Mouse (Mus musculus) limb, embryonic 11.5 days (tissue): ENCODE measurements around the gene Gm17651. TPM values are rescaled to one million over a fixed set of nuclear protein-coding genes. Genes with fewer than 3 reads are reported as not detected.

ENCODE experiments used
- ATAC-seq: fragments of 200-750 bp; cut with Nextera tagmentation; 2 replicates; pipeline ENCODE4 v1.8.0; 2017; ENCODE audit warnings: low read depth; ENCODE audit not compliant: insufficient number of reproducible peaks, low FRiP score, low TSS enrichment
- DNase-seq: peaks from one replicate; pipeline ENCODE4 v3.0.0-alpha.2; 2015; ENCODE audit warnings: low spot score
- H3K27ac ChIP-seq: fragments of 300-500 bp; sonication (generic); replicated peaks from 2 replicates; pipeline ENCODE4 v1.5.1; 2014; ENCODE audit warnings: low read depth, mild to moderate bottlenecking, low read length
- H3K27me3 ChIP-seq: fragments of 300-500 bp; sonication (generic); 2 replicates; pipeline ENCODE4 v1.6.1; 2014; ENCODE audit warnings: mild to moderate bottlenecking, low read length, mixed read lengths; ENCODE audit not compliant: control insufficient read depth, insufficient read depth
- H3K36me3 ChIP-seq: fragments of 300-500 bp; sonication (generic); 2 replicates; pipeline ENCODE4 v1.6.1; 2014; ENCODE audit warnings: mild to moderate bottlenecking, low read length, moderate library complexity, mixed read lengths; ENCODE audit not compliant: control insufficient read depth, insufficient read depth
- H3K4me1 ChIP-seq: fragments of 300-500 bp; sonication (generic); 2 replicates; pipeline ENCODE4 v1.6.1; 2014; ENCODE audit warnings: low read length, mixed read lengths; ENCODE audit not compliant: control insufficient read depth, insufficient read depth
- H3K4me2 ChIP-seq: fragments of 300-500 bp; sonication (generic); 2 replicates; pipeline ENCODE4 v1.6.1; 2014; ENCODE audit warnings: low read depth, mild to moderate bottlenecking, moderate library complexity; ENCODE audit not compliant: severe bottlenecking
- H3K4me3 ChIP-seq: fragments of 300-500 bp; sonication (generic); 2 replicates; pipeline ENCODE4 v1.5.1; 2014; ENCODE audit warnings: low read depth, low read length
- H3K9ac ChIP-seq: fragments of 300-500 bp; sonication (generic); 2 replicates; pipeline ENCODE4 v1.6.1; 2014; ENCODE audit warnings: mild to moderate bottlenecking, low read length
- H3K9me3 ChIP-seq: fragments of 300-500 bp; sonication (generic); 2 replicates; pipeline ENCODE4 v1.6.1; 2016; ENCODE audit warnings: low read length; ENCODE audit not compliant: control insufficient read depth
- WGBS: fragments of 180-500 bp; shearing (Covaris S2); extraction: QIAGEN DNeasy Blood & Tissue Kit; methylation state at CpG from one replicate; pipeline ENCODE4 v1.1.7; 2014; 5-methylcytosine and 5-hydroxymethylcytosine counted together
- polyA plus RNA-seq: library from polyadenylated mRNA; unstranded; fragments of >200 nt; fragmentation: Nextera tagmentation; extraction: Ambion mirVana; gene quantifications from 2 replicates; pipeline ENCODE4 v1.2.1, GENCODE M21; 2014

The Gm17651 gene
- polyA plus RNA-seq, 1 experiment from 2014 or later, result not detected

- H3K36me3 ChIP-seq, result peaks cover 3% of the 10 kb centered on the region; the same call in 1 of the 2 replicates
- 79% methylated on average over 8 of the region's 8 CpGs for WGBS
- no peaks in the 10 kb centered on the region for H3K9me3 ChIP-seq
- DNase-seq, result no peak
- no peak overlapping the region for H3K4me2 ChIP-seq
- no peak for ATAC-seq
- H3K27me3 ChIP-seq, result no peaks in the 10 kb centered on the region
- H3K4me1 ChIP-seq, result no peaks in the 10 kb centered on the region
- no peak overlapping the region for H3K27ac ChIP-seq
- H3K9ac ChIP-seq, result no peak overlapping the region
- no peak overlapping the region for H3K4me3 ChIP-seq
Observed at GRCm38 (mm10) chr3:97666154-97666553, 8.3 kb downstream of the Gm17651 start.

GRCm38 (mm10) chr3:97665525-97665924, 9.0 kb downstream of the Gm17651 start:
- Histone ChIP-seq H3K27me3 (no peaks in the 10 kb centered on the region), H3K36me3 (peaks cover 3% of the 10 kb centered on the region; the same call in 1 of the 2 replicates), H3K9me3 (no peaks in the 10 kb centered on the region), H3K4me3 (no peak overlapping the region), H3K9ac (no peak overlapping the region), H3K4me1 (no peaks in the 10 kb centered on the region), H3K27ac (no peak overlapping the region), H3K4me2 (no peak overlapping the region)
- ATAC-seq (no peak), DNase-seq (no peak)
- WGBS, result 89% methylated on average over 9 of the region's 9 CpGs

GRCm38 (mm10) chr3:97661206-97661605, 13.3 kb downstream of the Gm17651 start:
- Histone ChIP-seq H3K4me2 (no peak overlapping the region), H3K9me3 (no peaks in the 10 kb centered on the region), H3K4me1 (no peaks in the 10 kb centered on the region), H3K36me3 (no peaks in the 10 kb centered on the region; the same call in 1 of the 2 replicates), H3K9ac (no peak overlapping the region), H3K27ac (no peak overlapping the region), H3K27me3 (no peaks in the 10 kb centered on the region), H3K4me3 (no peak overlapping the region)
- ATAC-seq (no peak), DNase-seq (no peak)
- WGBS, result 57% methylated on average over 8 of the region's 8 CpGs

- no peak overlapping the region for H3K4me3 ChIP-seq
- ATAC-seq (no peak), DNase-seq (no peak)
- no peak overlapping the region for H3K4me2 ChIP-seq
- 92% methylated on average over 7 of the region's 7 CpGs for WGBS
- no peak overlapping the region for H3K9ac ChIP-seq
- H3K27me3 ChIP-seq, result no peaks in the 10 kb centered on the region
- no peaks in the 10 kb centered on the region; the same call in 1 of the 2 replicates for H3K36me3 ChIP-seq
- H3K4me1 ChIP-seq, result no peaks in the 10 kb centered on the region
- no peak overlapping the region for H3K27ac ChIP-seq
- H3K9me3 ChIP-seq, result no peaks in the 10 kb centered on the region
Observed at GRCm38 (mm10) chr3:97659746-97660145, 14.7 kb downstream of the Gm17651 start.

- Histone ChIP-seq H3K4me2 (peak overlapping the region; percentile 79), H3K4me3 (peak overlapping the region; percentile 86), H3K27ac (no peak overlapping the region), H3K4me1 (no peaks in the 10 kb centered on the region), H3K27me3 (no peaks in the 10 kb centered on the region), H3K36me3 (no peaks in the 10 kb centered on the region), H3K9me3 (no peaks in the 10 kb centered on the region), H3K9ac (peak overlapping the region; percentile 52)
- ATAC-seq (peak; percentile 61), DNase-seq (no peak)
- under 1% methylated on average over 49 of the region's 50 CpGs for WGBS
Observed at GRCm38 (mm10) chr3:97658426-97659193, 15.9 kb downstream of the Gm17651 start.

- Histone ChIP-seq H3K4me3 (peak within 1 kb of the TSS; percentile 86), H3K4me2 (peak within 1 kb of the TSS; percentile 79), H3K4me1 (no peaks in the 10 kb centered on the region), H3K9ac (peak within 1 kb of the TSS; percentile 52), H3K27ac (no peak within 1 kb of the TSS), H3K27me3 (no peaks in the 10 kb centered on the region), H3K36me3 (no peaks in the 10 kb centered on the region), H3K9me3 (no peaks in the 10 kb centered on the region)
- ATAC-seq (peak; percentile 95), DNase-seq (peak; percentile 99)
- 3% methylated on average over 50 of the region's 51 CpGs for WGBS
Observed at GRCm38 (mm10) chr3:97657655-97658411, 16.7 kb downstream of the Gm17651 start, which contains the start of gene Prkab2. Prkab2 (plus strand) TSS chr3:97658193.

- H3K4me3 ChIP-seq, result no peak overlapping the region
- no peak overlapping the region for H3K4me2 ChIP-seq
- 85% methylated on average over 8 of the region's 8 CpGs for WGBS
- no peaks in the 10 kb centered on the region for H3K4me1 ChIP-seq
- no peaks in the 10 kb centered on the region for H3K9me3 ChIP-seq
- H3K36me3 ChIP-seq, result no peaks in the 10 kb centered on the region
- H3K27ac ChIP-seq, result no peak overlapping the region
- DNase-seq, result peak; percentile 47
- H3K27me3 ChIP-seq, result no peaks in the 10 kb centered on the region
- ATAC-seq, result no peak
- H3K9ac ChIP-seq, result no peak overlapping the region
Observed at GRCm38 (mm10) chr3:97654901-97655300, 19.6 kb downstream of the Gm17651 start.

- ATAC-seq, result no peak
- no peaks in the 10 kb centered on the region for H3K9me3 ChIP-seq
- 93% methylated on average over 5 of the region's 5 CpGs for WGBS
Observed at GRCm38 (mm10) chr3:97653781-97654180, 20.7 kb downstream of the Gm17651 start.

More at GRCm38 (mm10) chr3:97653781-97654180, 20.7 kb downstream of the Gm17651 start:
- no peaks in the 10 kb centered on the region for H3K36me3 ChIP-seq
- H3K27me3 ChIP-seq, result no peaks in the 10 kb centered on the region
- no peak overlapping the region for H3K4me3 ChIP-seq
- H3K4me2 ChIP-seq, result no peak overlapping the region
- no peak for DNase-seq
- H3K4me1 ChIP-seq, result no peaks in the 10 kb centered on the region
- no peak overlapping the region for H3K27ac ChIP-seq
- no peak overlapping the region for H3K9ac ChIP-seq
